Mouse (Mus musculus) ES-E14 (cell line): Measurements from ENCODE around the gene Olfr523. TPM values are rescaled to one million over a fixed set of nuclear protein-coding genes. Genes with fewer than 3 reads are reported as not detected.

Source experiments
- DNase-seq: peaks from one replicate; pipeline ENCODE4 v3.0.0-alpha.2; 2013; ENCODE audit warnings: low read depth, low spot score
- H3K27ac ChIP-seq: 2 replicates; pipeline ENCODE4 v1.5.1; 2012; ENCODE audit warnings: low read depth, mild to moderate bottlenecking, low read length, moderate library complexity, mixed read lengths; ENCODE audit not compliant: poor library complexity, insufficient read depth, severe bottlenecking
- H3K36me3 ChIP-seq: 2 replicates; pipeline ENCODE4 v1.6.1; 2012; ENCODE audit warnings: mild to moderate bottlenecking, low read length, moderate library complexity, mixed read lengths; ENCODE audit not compliant: control insufficient read depth, poor library complexity, insufficient read depth, severe bottlenecking
- H3K4me1 ChIP-seq, 2 experiments: fragments of 150-350 bp in 1 of 2; sonication (generic) in 1 of 2; 2 replicates each; pipeline ENCODE4 v1.6.1; 2012; ENCODE audit warnings: low read length in 2 of 2, mild to moderate bottlenecking in 1 of 2, mixed read lengths in 1 of 2; ENCODE audit not compliant: control insufficient read depth in 2 of 2, insufficient read depth in 2 of 2, poor library complexity in 1 of 2
- H3K4me3 ChIP-seq, 2 experiments: fragments of 150-350 bp in 1 of 2; sonication (generic) in 1 of 2; 2 replicates each; pipeline ENCODE4 v1.5.1; 2012; ENCODE audit warnings: low read length in 2 of 2, low read depth in 1 of 2, mild to moderate bottlenecking in 1 of 2, mixed read lengths in 1 of 2; ENCODE audit not compliant: insufficient read depth in 1 of 2, poor library complexity in 1 of 2, severe bottlenecking in 1 of 2
- H3K9ac ChIP-seq: 2 replicates; pipeline ENCODE4 v1.6.1; 2012; ENCODE audit warnings: low read depth, mild to moderate bottlenecking, low read length, mixed read lengths; ENCODE audit not compliant: poor library complexity, insufficient read depth, severe bottlenecking
- H3K9me3 ChIP-seq: fragments of 150-350 bp; sonication (generic); 2 replicates; pipeline ENCODE4 v1.6.1; 2012; ENCODE audit warnings: low read depth, mild to moderate bottlenecking, low read length; ENCODE audit not compliant: control insufficient read depth, insufficient read depth
- CHD2 ChIP-seq: IDR thresholded peaks from 2 replicates; pipeline ENCODE4 v1.6.1; 2014; ENCODE audit warnings: mild to moderate bottlenecking, low read depth, low read length, inconsistent platforms
- HCFC1 ChIP-seq: IDR thresholded peaks from 2 replicates; pipeline ENCODE4 v1.6.1; 2012; ENCODE audit warnings: low read length, inconsistent platforms, borderline replicate concordance; ENCODE audit not compliant: insufficient read depth
- MAFK ChIP-seq: IDR thresholded peaks from 2 replicates; pipeline ENCODE4 v1.6.1; 2014; ENCODE audit warnings: mild to moderate bottlenecking, low read depth, low read length, inconsistent platforms; ENCODE audit not compliant: insufficient read depth
- ZC3H11A ChIP-seq: IDR thresholded peaks from 2 replicates; pipeline ENCODE4 v1.6.1; 2012; ENCODE audit warnings: low read depth, mild to moderate bottlenecking, inconsistent platforms, low read length, borderline replicate concordance
- ZNF384 ChIP-seq: IDR thresholded peaks from 2 replicates; pipeline ENCODE4 v1.6.1; 2012; ENCODE audit warnings: low read depth, low read length, inconsistent platforms
- in situ Hi-C, 2 experiments: fragments of 600-800 bp; cut with MboI; formaldehyde crosslinking; loops; one replicate each; pipeline ENCODE4 v1.15.1; 2025; ENCODE audit warnings: low sequenced_read_pairs in 2 of 2, inconsistent platforms in 1 of 2; ENCODE audit not compliant: unreplicated experiment in 2 of 2
- total RNA-seq: library from RNA; depleted of rRNA; stranded (reverse); fragments of 300-350 nt; gene quantifications from 2 replicates; pipeline ENCODE4 v1.2.3, GENCODE M21; 2012

Olfr523 gene
- total RNA-seq, 1 experiment: not detected

DNA sequence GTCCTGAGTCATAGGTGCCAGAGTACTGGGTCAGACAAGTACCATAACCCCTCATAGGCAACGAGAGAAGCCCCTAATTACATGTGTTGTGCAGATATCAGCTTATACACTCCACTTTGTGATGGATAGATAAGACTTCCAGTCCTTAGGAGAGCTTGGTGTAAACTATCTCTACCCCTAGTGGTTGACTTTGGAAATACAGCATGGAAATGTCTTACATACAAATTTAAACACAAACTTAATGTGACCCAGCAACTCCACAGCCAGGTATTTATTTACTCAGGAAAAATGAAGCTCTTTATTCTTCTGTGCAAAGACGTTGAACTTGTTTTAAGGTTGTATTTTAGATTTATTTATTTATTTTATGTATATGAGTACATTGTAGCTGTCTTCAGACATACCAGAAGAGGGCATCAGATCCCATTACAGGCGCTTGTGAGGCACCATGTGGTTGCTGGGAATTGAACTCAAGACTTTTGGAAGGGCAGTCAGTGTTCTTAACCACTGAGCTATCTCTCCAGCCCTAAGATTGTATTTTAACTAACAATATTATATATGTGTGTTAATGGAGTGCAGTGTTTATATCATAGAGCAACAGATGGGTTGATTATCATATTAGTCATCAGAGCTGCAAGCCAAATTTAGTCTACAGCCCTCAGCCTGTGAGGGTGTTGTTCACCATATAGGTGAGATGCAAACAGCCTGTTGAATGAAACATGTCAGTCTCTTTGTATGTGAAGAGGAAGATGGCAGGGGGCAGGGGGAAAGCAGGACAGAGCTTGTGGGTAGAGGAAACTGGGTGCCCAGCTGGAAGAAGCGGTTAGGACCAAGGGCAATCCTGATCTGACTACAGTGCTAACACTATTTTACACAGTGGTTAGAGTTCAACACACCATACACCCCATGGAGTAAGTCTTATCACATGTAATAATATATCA, 15.6 kb downstream of the Olfr523 start:
- in situ Hi-C loops: no loop called here

DNA sequence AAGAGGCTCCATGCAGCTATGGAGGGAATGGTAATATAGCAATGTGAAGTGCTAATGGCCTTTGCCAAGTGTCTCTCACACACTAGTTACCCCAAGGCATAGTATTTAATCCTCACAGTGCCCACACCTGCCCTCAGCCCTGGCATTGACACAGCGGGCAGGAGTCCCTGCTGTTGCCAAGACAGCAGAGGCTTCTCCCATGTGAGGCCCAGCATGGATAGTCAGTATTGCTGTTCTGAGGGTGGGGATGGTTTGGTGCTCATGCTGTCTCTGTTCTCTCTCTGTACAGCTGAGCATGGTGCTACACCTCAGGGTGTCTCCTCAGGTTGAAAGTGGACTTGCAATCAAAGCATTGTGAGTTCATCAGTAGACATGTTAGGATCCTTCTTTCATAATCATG, 17.4 kb downstream of the Olfr523 start:
- TF ChIP-seq MAFK (no peak), HCFC1 (no peak), CHD2 (no peak), ZC3H11A (no peak), ZNF384 (no peak)
- in situ Hi-C loops: no loop called here
- H3K4me3 ChIP-seq: no peak overlapping the region
- H3K27ac ChIP-seq: no peak overlapping the region
- DNase-seq: no peak
- H3K9ac ChIP-seq: no peak overlapping the region
- H3K9me3 ChIP-seq: no peaks in the 10 kb centered on the region
- H3K4me1 ChIP-seq: no peaks in the 10 kb centered on the region
- H3K36me3 ChIP-seq: no peaks in the 10 kb centered on the region

More for the DNA sequence above, 15.6 kb downstream of the Olfr523 start:
- H3K4me1 ChIP-seq: no peaks in the 10 kb centered on the region
- H3K27ac ChIP-seq: no peak overlapping the region
- TF ChIP-seq MAFK: no peak
- H3K9me3 ChIP-seq: no peaks in the 10 kb centered on the region
- H3K4me3 ChIP-seq: no peak overlapping the region
- DNase-seq: peak; percentile 55
- H3K36me3 ChIP-seq: no peaks in the 10 kb centered on the region
- H3K9ac ChIP-seq: no peak overlapping the region

DNA sequence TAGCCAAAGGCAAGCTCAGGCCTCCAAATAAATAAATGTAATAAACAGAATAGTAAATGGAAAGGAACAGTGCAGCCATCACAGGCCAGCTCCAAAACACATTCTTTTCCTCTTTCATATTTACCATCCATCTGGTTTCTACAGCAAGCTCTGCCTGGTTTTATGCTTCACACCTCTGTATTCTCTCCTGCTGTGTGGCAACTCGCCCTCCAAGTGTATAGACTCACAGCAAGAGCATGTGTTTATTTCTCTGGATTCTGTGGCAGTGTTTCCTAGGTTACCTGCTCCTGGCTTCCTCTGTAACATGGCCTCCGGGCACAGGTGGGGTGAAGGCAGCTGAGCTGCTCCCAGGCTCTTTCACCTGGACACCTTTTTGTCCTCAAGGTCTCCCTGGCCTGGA, 19.4 kb downstream of the Olfr523 start:
- in situ Hi-C loops: no loop called here
- no peak for TF ChIP-seq HCFC1
- no peak for TF ChIP-seq ZC3H11A
- TF ChIP-seq ZNF384: no peak
- TF ChIP-seq CHD2: no peak
- no peak for TF ChIP-seq MAFK
- DNase-seq: no peak

DNA sequence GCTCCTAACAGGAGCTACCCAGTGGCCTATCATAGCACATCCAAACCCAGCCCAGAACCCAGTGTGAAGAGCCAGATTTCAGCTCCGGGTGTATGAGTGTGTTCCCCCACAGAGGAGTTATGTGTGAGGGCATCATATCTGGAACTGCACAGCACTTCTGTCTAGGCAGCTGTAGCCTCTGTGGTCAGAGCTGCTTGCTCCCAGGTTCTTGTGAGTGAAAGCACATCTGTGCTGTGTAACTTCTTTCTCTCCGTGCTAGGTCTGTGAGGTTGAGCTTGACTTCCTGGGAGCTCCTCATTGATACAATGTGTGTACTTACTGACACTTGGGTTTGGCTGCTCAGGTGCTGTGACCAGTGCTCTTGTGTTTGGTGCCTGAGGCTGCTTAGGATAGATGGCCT, 19.8 kb downstream of the Olfr523 start:
- Histone ChIP-seq H3K4me3 (no peak overlapping the region), H3K27ac (no peak overlapping the region), H3K36me3 (no peaks in the 10 kb centered on the region), H3K9me3 (no peaks in the 10 kb centered on the region), H3K9ac (no peak overlapping the region), H3K4me1 (no peaks in the 10 kb centered on the region)
- in situ Hi-C loops: no loop called here
- DNase-seq: no peak
- TF ChIP-seq CHD2: no peak
- TF ChIP-seq ZC3H11A: no peak
- TF ChIP-seq MAFK: no peak
- TF ChIP-seq HCFC1: no peak
- TF ChIP-seq ZNF384: no peak

More for the DNA sequence above, 19.4 kb downstream of the Olfr523 start:
- Histone ChIP-seq H3K4me1 (no peaks in the 10 kb centered on the region), H3K4me3 (no peak overlapping the region), H3K9me3 (no peaks in the 10 kb centered on the region), H3K27ac (no peak overlapping the region), H3K9ac (no peak overlapping the region), H3K36me3 (no peaks in the 10 kb centered on the region)

DNA sequence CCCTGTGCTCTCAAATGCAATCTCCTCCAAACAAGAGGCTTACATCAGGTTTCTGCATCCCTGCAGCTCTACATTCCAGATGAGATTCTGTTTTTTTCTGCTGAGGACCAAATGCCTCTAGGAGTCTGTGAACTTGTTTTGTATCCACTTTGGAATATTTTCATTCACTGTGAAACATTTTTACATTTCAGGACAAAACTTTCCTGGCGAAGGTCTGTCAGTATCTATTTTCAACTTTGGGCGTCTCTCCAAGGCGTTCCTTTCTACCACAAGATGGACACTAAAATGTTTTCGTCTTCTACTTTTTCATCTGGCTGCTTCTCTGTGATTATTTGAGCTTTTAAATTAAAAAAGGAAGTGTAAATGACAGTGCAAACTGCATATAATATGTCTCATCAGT, 21.0 kb downstream of the Olfr523 start:
- TF ChIP-seq MAFK (no peak), HCFC1 (no peak), CHD2 (no peak), ZC3H11A (no peak), ZNF384 (no peak)
- no peak overlapping the region for H3K4me3 ChIP-seq
- DNase-seq: no peak
- H3K9ac ChIP-seq: no peak overlapping the region
- no peaks in the 10 kb centered on the region for H3K4me1 ChIP-seq
- in situ Hi-C loops: no loop called here
- no peaks in the 10 kb centered on the region for H3K9me3 ChIP-seq
- no peaks in the 10 kb centered on the region for H3K36me3 ChIP-seq
- no peak overlapping the region for H3K27ac ChIP-seq
